Mouse (Mus musculus) embryonic facial prominence, embryonic 13.5 days (tissue): ENCODE measurements around the gene Ccno. TPM values are rescaled to one million over a fixed set of nuclear protein-coding genes. Genes with fewer than 3 reads are reported as not detected.

Experiments used
- microRNA counts: library from miRNA; unstranded; fragments of <30 nt; microRNA quantifications from one replicate; lab custom pipeline; 2016
- microRNA-seq: library from miRNA; unstranded; fragments of <30 nt; microRNA quantifications from one replicate; pipeline ENCODE4, GENCODE M21; 2016
- polyA plus RNA-seq: library from polyadenylated mRNA; unstranded; fragments of >200 nt; fragmentation: Nextera tagmentation; extraction: Ambion mirVana; gene quantifications from 2 replicates; pipeline ENCODE4 v1.2.1, GENCODE M21; 2015

Ccno gene
- polyA plus RNA-seq, 1 experiment from 2014 or later: 0.63 TPM

MicroRNAs within 50 kb of the gene (microRNA counts, 519-probe panel; counts per million panel counts)
- microRNA mmu-miR-449a (lab: Ali Mortazavi, UCI) (2,689 counts per million, percentile 65 among the panel's probes with 10 or more counts), microRNA mmu-miR-449b (lab: Ali Mortazavi, UCI) (236 counts per million, percentile 44 among the panel's probes with 10 or more counts), microRNA mmu-miR-449c (lab: Ali Mortazavi, UCI) (236 counts per million, percentile 44 among the panel's probes with 10 or more counts)

Small RNAs within 50 kb of the gene (microRNA-seq; reads per million reads assigned to microRNA genes)
- gene Mir449a (258 reads per million, percentile 65 among the genes with 10 or more reads in this experiment), gene Mir449b (not detected), gene Mir449c (not detected)

Other genes with a start within 250 kb of the Ccno start
- gene Plpp1, start 187.0 kb upstream of the Ccno start, polyA plus RNA-seq: 46.9 and 51.8 TPM in 2 replicates
- gene Mtrex, start 60.4 kb upstream of the Ccno start, polyA plus RNA-seq: 74.7 and 78.6 TPM in 2 replicates
- 31.6 and 44.2 TPM in 2 replicates for gene Dhx29, start 60.3 kb upstream of the Ccno start, polyA plus RNA-seq
- gene Mcidas, start 6.0 kb downstream of the Ccno start, polyA plus RNA-seq: 0.21 and 0.34 TPM in 2 replicates
- 0.14 TPM in 1 of 2 replicates, not detected in the other for gene Cdc20b, start 47.3 kb downstream of the Ccno start, polyA plus RNA-seq
- gene Gpx8, start 58.6 kb downstream of the Ccno start, polyA plus RNA-seq: 181 and 205 TPM in 2 replicates
- gene Gzma, start 113.2 kb downstream of the Ccno start, polyA plus RNA-seq: not detected in 2 replicates
- gene Esm1, start 221.9 kb downstream of the Ccno start, polyA plus RNA-seq: 2.6 and 3.7 TPM in 2 replicates
- not detected in 2 replicates for gene Gzmk, start 238.1 kb downstream of the Ccno start, polyA plus RNA-seq